Mouse (Mus musculus) small intestine, adult 2 months (tissue): ENCODE results near the gene Dpf3. TPM values are rescaled to one million over a fixed set of nuclear protein-coding genes. Genes with fewer than 3 reads are reported as not detected.

Experiments
- H3K27ac ChIP-seq: fragments of 200-500 bp; 2 replicates; pipeline ENCODE4 v1.5.1; 2012; ENCODE audit warnings: low read depth, low read length, control low read depth, inconsistent platforms; ENCODE audit not compliant: insufficient read depth
- H3K27me3 ChIP-seq: fragments of 200-500 bp; 2 replicates; pipeline ENCODE4 v1.6.1; 2012; ENCODE audit warnings: mild to moderate bottlenecking, moderate library complexity, low read length, inconsistent platforms; ENCODE audit not compliant: control insufficient read depth, insufficient read depth
- H3K36me3 ChIP-seq: fragments of 200-500 bp; 2 replicates; pipeline ENCODE4 v1.6.1; 2012; ENCODE audit warnings: mild to moderate bottlenecking, low read length, control low read depth, inconsistent platforms; ENCODE audit not compliant: control insufficient read depth, insufficient read depth
- H3K4me1 ChIP-seq: fragments of 200-500 bp; 2 replicates; pipeline ENCODE4 v1.6.1; 2012; ENCODE audit warnings: low read length, inconsistent platforms, mixed read lengths; ENCODE audit not compliant: control insufficient read depth, insufficient read depth, insufficient read length
- H3K4me3 ChIP-seq: fragments of 200-500 bp; 2 replicates; pipeline ENCODE4 v1.5.1; 2012; ENCODE audit warnings: low read depth, mild to moderate bottlenecking, control low read depth, inconsistent platforms, low read length, moderate library complexity
- CTCF ChIP-seq: fragments of 200-500 bp; IDR thresholded peaks from 2 replicates; pipeline ENCODE4 v1.5.1; 2012; ENCODE audit warnings: low read depth, mild to moderate bottlenecking, control low read depth, inconsistent platforms, low read length, moderate library complexity, mixed read lengths; ENCODE audit not compliant: insufficient replicate concordance, insufficient read length; ENCODE audit errors: extremely low read depth
- POLR2A ChIP-seq: fragments of 200-500 bp; IDR thresholded peaks from 2 replicates; pipeline ENCODE4 v1.6.1; 2012; ENCODE audit warnings: low read depth, mild to moderate bottlenecking, control low read depth, inconsistent platforms, low read length, moderate library complexity
- WGBS: fragments of 180-500 bp; shearing (Covaris S2); methylation state at CpG from one replicate; pipeline ENCODE4 v1.1.7; 2018; 5-methylcytosine and 5-hydroxymethylcytosine counted together
- polyA plus RNA-seq: library from polyadenylated mRNA; depleted of rRNA; stranded (reverse); fragments of >200 nt; gene quantifications from 2 replicates; pipeline ENCODE4 v1.2.3, GENCODE M21; 2012

Dpf3 gene
- polyA plus RNA-seq, 1 experiment: 10.0 TPM

DNA sequence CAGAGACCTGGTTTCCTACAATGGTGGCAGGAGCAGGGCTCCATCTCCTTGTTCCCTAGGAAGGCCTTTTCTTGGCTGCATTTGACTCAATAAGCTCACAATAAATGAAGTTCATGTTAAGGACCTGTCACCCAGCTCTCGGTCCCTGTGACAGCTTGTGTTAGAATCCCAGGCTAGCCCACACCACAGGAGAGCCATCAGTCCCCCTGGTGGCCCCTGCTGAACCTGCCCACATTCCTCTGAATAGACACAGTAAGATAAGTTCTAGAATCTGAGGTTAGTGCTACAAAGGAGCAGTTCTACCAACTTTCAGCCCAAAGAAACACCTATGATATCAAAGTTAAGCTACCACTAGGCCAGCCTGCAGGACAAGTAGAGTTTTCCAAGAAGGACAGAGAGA, 149.2 kb downstream of the Dpf3 start:
- no peaks in the 10 kb centered on the region for H3K4me1 ChIP-seq
- 90% methylated on average over 1 of the region's 1 CpGs for WGBS
- no peaks in the 10 kb centered on the region for H3K36me3 ChIP-seq
- no peak overlapping the region for H3K4me3 ChIP-seq
- no peaks in the 10 kb centered on the region for H3K27me3 ChIP-seq
- no peak overlapping the region for H3K27ac ChIP-seq
- no peak for TF ChIP-seq CTCF
- TF ChIP-seq POLR2A: no peak

DNA sequence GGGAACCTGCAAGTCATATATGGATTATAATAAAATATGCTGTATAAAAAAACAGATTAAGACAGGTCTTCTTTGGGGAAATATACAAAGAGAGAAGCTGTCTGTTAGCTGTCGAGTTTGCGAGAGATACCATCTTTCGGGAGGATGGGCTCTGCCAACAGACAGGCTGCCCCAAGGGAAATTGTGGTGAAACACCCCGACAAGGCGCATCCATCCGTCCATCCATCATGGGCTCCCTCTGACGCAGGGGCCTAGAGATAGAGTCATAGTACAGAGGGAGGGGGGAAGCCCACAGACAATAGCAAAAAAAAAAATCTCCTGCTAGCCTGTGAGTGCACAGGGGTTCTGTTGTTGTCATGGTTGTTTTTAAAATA, 149.8 kb downstream of the Dpf3 start:
- Histone ChIP-seq H3K27ac (no peak overlapping the region), H3K4me3 (no peak overlapping the region), H3K27me3 (no peaks in the 10 kb centered on the region), H3K4me1 (no peaks in the 10 kb centered on the region), H3K36me3 (no peaks in the 10 kb centered on the region)
- WGBS: 58% methylated on average over 7 of the region's 7 CpGs
- TF ChIP-seq CTCF (no peak), POLR2A (no peak)

DNA sequence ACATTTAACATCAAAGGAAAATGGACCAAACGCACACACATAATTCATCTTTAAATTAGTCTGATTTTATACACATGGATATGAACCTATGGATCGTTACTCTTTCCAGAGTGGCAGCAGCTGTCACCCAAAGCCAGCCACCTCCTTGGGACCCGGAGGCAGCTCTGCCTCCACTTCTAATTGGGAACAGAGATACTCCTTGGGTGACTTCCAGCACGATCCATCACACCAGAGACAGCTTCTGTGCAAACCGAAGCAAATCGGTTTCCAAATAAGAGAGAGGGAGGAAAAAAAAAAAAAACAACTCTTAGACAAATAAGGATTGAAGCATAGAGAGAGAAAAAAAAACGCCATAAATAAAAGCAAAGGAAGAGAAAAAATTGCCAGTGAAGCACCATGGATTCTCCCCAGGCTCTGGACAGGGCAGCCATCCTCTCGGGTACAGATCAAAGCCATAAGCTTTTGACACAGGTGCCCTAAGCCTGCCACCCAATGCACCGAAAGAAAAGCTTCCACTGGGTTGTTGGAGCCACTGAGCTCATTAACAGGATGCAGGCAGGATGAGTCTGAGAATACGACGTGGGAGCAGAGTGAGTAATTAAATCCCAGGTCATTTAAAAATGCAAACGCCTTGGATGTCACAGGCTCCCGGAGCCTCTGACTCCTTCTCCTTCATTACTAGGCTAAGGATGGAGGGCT, 150.3 kb downstream of the Dpf3 start:
- 49% methylated on average over 13 of the region's 13 CpGs for WGBS
- H3K4me3 ChIP-seq: no peak overlapping the region

DNA sequence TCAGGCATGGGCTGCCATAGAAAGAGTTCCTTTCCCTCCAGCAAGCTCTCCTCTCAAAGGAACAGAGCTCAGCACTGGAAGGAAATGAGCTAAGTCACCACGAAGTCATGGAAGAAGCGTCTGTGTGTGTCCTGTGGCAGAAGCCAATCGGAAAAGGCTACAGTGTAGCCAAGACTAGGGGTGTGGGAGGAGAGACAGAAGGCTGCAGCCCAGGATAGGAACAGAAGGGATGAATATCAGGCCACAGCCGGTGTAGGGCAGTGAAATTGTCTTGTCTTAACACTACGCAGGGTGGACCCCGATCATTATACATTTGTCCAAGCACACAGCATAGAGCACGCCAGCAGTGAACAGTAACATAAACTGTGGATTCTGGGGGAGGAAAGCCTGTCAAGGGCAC, 157.5 kb downstream of the Dpf3 start:
- WGBS: 80% methylated on average over 7 of the region's 7 CpGs
- Histone ChIP-seq H3K4me3 (no peak overlapping the region), H3K27ac (no peak overlapping the region), H3K36me3 (peaks cover 4% of the 10 kb centered on the region), H3K4me1 (no peaks in the 10 kb centered on the region), H3K27me3 (no peaks in the 10 kb centered on the region)
- TF ChIP-seq POLR2A (no peak), CTCF (no peak)

More for the DNA sequence above, 150.3 kb downstream of the Dpf3 start:
- Histone ChIP-seq H3K27ac (no peak overlapping the region), H3K36me3 (no peaks in the 10 kb centered on the region), H3K27me3 (no peaks in the 10 kb centered on the region), H3K4me1 (no peaks in the 10 kb centered on the region)
- TF ChIP-seq CTCF: no peak

DNA sequence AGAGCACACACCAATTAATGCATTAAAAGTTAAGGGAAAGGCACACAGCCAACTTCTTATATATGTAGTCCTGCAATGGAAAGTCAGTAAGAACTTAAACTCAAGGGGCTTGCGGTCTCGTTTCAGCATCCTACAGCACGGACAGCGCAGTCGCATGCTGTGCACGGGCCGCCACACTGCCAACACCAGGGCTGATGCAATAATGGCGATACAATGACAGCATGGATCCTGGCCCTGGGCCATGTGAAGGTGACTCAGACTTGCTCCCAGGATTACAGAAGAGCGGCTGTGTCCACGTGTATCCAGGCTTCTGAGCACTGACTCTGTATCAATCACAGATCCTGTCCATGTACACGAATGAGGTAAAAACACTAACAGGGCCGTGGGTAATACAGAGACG, 158.6 kb downstream of the Dpf3 start:
- Histone ChIP-seq H3K4me3 (no peak overlapping the region), H3K36me3 (peaks cover 4% of the 10 kb centered on the region), H3K27me3 (no peaks in the 10 kb centered on the region), H3K4me1 (no peaks in the 10 kb centered on the region), H3K27ac (no peak overlapping the region)
- WGBS: 74% methylated on average over 13 of the region's 13 CpGs
- TF ChIP-seq CTCF (no peak), POLR2A (no peak)

DNA sequence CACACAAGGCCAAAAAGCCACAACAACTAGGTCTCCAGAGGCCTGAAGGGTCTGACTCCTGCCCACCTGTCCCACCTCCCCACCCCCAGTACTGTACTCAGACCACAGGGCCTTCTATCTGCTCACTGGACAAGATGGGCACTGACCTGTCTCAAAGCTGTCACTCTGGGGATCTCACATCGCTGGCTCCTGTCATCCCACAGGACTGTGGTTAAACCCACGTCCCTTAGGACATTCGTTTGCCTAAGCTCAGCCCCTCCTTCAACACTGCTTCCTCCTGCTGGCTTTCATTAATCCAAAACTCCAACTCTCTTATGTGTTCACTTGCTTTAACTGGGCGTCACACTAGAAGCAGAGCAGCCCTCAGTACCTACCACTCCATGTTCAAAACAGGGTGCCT, 159.0 kb downstream of the Dpf3 start:
- H3K4me3 ChIP-seq: no peak overlapping the region
- H3K27me3 ChIP-seq: no peaks in the 10 kb centered on the region
- 80% methylated on average over 4 of the region's 4 CpGs for WGBS
- no peak for TF ChIP-seq CTCF
- TF ChIP-seq POLR2A: no peak
- no peak overlapping the region for H3K27ac ChIP-seq
- no peaks in the 10 kb centered on the region for H3K4me1 ChIP-seq
- H3K36me3 ChIP-seq: peaks cover 4% of the 10 kb centered on the region

DNA sequence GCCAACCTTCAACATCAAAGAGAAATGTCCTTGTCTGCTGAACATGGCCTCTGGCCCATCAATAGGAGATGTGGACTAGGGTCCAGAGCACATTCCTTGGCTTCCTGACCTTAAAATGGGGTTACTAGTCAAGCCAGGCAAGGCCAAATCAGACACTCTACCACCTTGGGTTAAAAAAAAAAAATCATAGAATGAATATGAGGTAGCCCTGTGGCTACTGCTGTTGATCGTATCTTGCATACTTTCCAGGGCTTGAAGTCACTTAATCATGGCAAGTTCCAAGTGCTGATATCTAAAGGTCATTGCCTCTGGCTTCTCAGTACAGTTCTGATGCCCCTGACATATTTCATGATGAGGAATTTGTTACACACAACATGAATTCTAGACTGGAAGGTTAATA, 160.1 kb downstream of the Dpf3 start:
- 88% methylated on average over 1 of the region's 1 CpGs for WGBS
- Histone ChIP-seq H3K4me1 (no peaks in the 10 kb centered on the region), H3K27ac (no peak overlapping the region), H3K4me3 (no peak overlapping the region), H3K27me3 (no peaks in the 10 kb centered on the region), H3K36me3 (peaks cover 4% of the 10 kb centered on the region)
- TF ChIP-seq POLR2A (no peak), CTCF (no peak)
